Mouse (Mus musculus): Measurements from ENCODE around the gene Wipf1.

GRCm38 (mm10) chr2:73466481-73466880 lies 63.1 kb downstream of the Wipf1 start:
- TF ChIP-seq REST (IDR thresholded peaks at IDR 0.05; ENCODE audit: insufficient read depth, insufficient read length) (no peak), POLR2A (IDR thresholded peaks at IDR 0.05; ENCODE audit: insufficient read length, low read depth) (no peak), SRF (IDR thresholded peaks at IDR 0.05; ENCODE audit: control insufficient read depth, insufficient read length, low read depth) (no peak)
